Mouse (Mus musculus): ENCODE measurements at regions not wholly inside any gene's neighbourhood (a gene's known extent, or its start where the extent isn't known, plus 50 kb on each side); places are given as distances from the start of the nearest gene placed in this dataset.

- Histone ChIP-seq H3ac (ENCODE audit: control insufficient read depth, insufficient read length) (no peak overlapping the region), H3K4me2 (ENCODE audit: low read depth) (no peak overlapping the region), H3K27me3 (ENCODE audit: control insufficient read depth, insufficient read depth, insufficient read length) (no peaks in the 10 kb centered on the region), H3K4me3 (no peak overlapping the region), H3K36me3 (ENCODE audit: control insufficient read depth, insufficient read depth) (no peaks in the 10 kb centered on the region), H3K79me2 (ENCODE audit: control insufficient read depth, insufficient read depth) (no peaks in the 10 kb centered on the region)
- TF ChIP-seq TCF12 (IDR thresholded peaks at IDR 0.05; ENCODE audit: insufficient read depth, poor library complexity, severe bottlenecking) (no peak), CEBPB (IDR thresholded peaks at IDR 0.05; ENCODE audit: insufficient read depth, poor library complexity, severe bottlenecking) (no peak), MYOD1 (IDR thresholded peaks at IDR 0.05; ENCODE audit: control insufficient read depth in 1 of 3, insufficient read length in 2 of 3, low read depth in 2 of 3) (no peak), REST (IDR thresholded peaks at IDR 0.05; ENCODE audit: insufficient read depth, insufficient read length) (no peak), MYOG (IDR thresholded peaks at IDR 0.05; ENCODE audit: control insufficient read depth in 1 of 3, insufficient read depth in 1 of 3, insufficient read length in 2 of 3, low read depth in 2 of 3) (no peak), MAX (IDR thresholded peaks at IDR 0.05; ENCODE audit: low read depth) (no peak), POLR2AphosphoS2 (IDR thresholded peaks at IDR 0.05; ENCODE audit: insufficient read length, low read depth) (no peak), USF1 (IDR thresholded peaks at IDR 0.05; ENCODE audit: low read depth) (no peak), POLR2A (IDR thresholded peaks at IDR 0.05; ENCODE audit: insufficient read length, low read depth) (no peak), SRF (IDR thresholded peaks at IDR 0.05; ENCODE audit: control insufficient read depth, insufficient read length, low read depth) (no peak), E2F4 (IDR thresholded peaks at IDR 0.05; ENCODE audit: insufficient read depth) (no peak), TCF3 (IDR thresholded peaks at IDR 0.05; ENCODE audit: insufficient read length, low read depth) (no peak)
These were observed 126.4 kb downstream of the Rnd3 start for GRCm38 (mm10) chr2:51022479-51022878.

GRCm38 (mm10) chr2:51016129-51016402 is 132.8 kb downstream of the Rnd3 start:
- no peaks in the 10 kb centered on the region for H3K79me2 ChIP-seq (ENCODE audit: control insufficient read depth, insufficient read depth)
- no peak overlapping the region for H3K4me2 ChIP-seq (ENCODE audit: low read depth)
- H3K36me3 ChIP-seq (ENCODE audit: control insufficient read depth, insufficient read depth): no peaks in the 10 kb centered on the region
- H3ac ChIP-seq (ENCODE audit: control insufficient read depth, insufficient read length): no peak overlapping the region
- TF ChIP-seq POLR2AphosphoS2 (IDR thresholded peaks at IDR 0.05; ENCODE audit: insufficient read length, low read depth) (no peak), MAX (IDR thresholded peaks at IDR 0.05; ENCODE audit: low read depth) (no peak)
- H3K27me3 ChIP-seq (ENCODE audit: control insufficient read depth, insufficient read depth, insufficient read length): no peaks in the 10 kb centered on the region
- no peak overlapping the region for H3K4me3 ChIP-seq

DNA sequence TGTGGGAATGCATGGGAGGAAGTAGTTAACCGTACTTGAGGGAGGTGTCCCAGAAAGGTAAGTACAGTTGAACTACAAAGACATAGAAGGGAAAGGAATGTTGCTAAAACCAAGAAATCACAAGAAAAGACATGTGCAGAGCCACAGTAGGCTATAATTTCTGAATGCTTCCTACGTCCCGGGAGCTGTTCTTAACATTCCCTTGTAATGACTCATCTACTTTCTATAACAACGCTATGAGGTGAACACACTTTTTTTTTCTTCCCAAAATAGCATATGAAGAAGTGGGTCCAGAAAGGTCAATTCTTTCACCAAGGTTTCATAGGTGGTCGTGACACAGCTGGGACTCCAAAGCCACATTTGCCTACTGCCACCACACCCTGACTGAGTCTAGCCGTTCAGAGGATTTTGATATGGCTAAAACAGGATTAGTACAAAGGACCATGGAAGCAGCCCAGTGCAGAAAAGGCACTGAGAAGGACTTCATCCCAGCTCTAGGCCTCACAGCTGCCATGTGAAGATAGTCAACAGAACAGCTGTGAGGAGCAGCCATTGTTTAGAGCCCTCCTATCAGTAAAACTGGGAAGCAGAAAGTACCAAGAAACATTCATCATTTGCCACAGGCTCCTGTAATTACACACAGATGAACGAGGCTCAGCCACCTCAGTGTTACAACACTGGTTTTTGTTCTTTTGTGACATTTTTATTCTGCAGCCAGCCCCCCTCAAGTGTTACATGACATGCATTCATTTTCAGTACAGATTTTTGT is 133.4 kb downstream of the Rnd3 start:
- H3ac ChIP-seq (ENCODE audit: control insufficient read depth, insufficient read length): no peak overlapping the region
- H3K79me2 ChIP-seq (ENCODE audit: control insufficient read depth, insufficient read depth): no peaks in the 10 kb centered on the region
- H3K4me2 ChIP-seq (ENCODE audit: low read depth): no peak overlapping the region
- TF ChIP-seq POLR2AphosphoS2 (IDR thresholded peaks at IDR 0.05; ENCODE audit: insufficient read length, low read depth) (no peak), MYOD1 (IDR thresholded peaks at IDR 0.05; ENCODE audit: control insufficient read depth in 1 of 3, insufficient read length in 2 of 3, low read depth in 2 of 3) (peak in 2 of 3 experiments; percentile 67 to 68), MYOG (IDR thresholded peaks at IDR 0.05; ENCODE audit: control insufficient read depth in 1 of 3, insufficient read depth in 1 of 3, insufficient read length in 2 of 3, low read depth in 2 of 3) (peak in 1 of 3 experiments; percentile 59)
- H3K27me3 ChIP-seq (ENCODE audit: control insufficient read depth, insufficient read depth, insufficient read length): no peaks in the 10 kb centered on the region
- no peaks in the 10 kb centered on the region for H3K36me3 ChIP-seq (ENCODE audit: control insufficient read depth, insufficient read depth)
- H3K4me3 ChIP-seq: no peak overlapping the region

DNA sequence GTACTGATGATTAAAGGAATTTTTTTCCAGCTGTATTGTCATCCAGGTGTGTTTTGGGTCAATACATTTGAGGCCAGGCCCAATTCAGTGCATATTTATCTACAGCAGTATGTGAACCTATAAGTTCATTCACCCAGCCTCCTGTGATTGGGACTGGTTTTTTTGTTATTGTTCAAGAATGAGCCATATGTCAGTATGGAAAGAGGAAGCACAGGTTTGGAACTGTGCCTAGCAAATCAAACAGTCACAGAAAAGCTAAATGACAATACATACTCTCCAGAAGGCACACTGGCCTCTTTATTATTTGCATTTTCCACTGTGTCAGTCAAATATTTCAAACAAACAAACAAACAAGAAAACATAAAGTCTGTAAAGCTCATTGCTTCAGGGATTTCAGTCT is 134.7 kb downstream of the Rnd3 start:
- H3ac ChIP-seq (ENCODE audit: control insufficient read depth, insufficient read length): no peak overlapping the region
- no peaks in the 10 kb centered on the region for H3K27me3 ChIP-seq (ENCODE audit: control insufficient read depth, insufficient read depth, insufficient read length)
- H3K4me3 ChIP-seq: no peak overlapping the region
- H3K4me2 ChIP-seq (ENCODE audit: low read depth): no peak overlapping the region
- no peaks in the 10 kb centered on the region for H3K79me2 ChIP-seq (ENCODE audit: control insufficient read depth, insufficient read depth)
- TF ChIP-seq E2F4 (IDR thresholded peaks at IDR 0.05; ENCODE audit: insufficient read depth) (no peak), CEBPB (IDR thresholded peaks at IDR 0.05; ENCODE audit: insufficient read depth, poor library complexity, severe bottlenecking) (no peak), REST (IDR thresholded peaks at IDR 0.05; ENCODE audit: insufficient read depth, insufficient read length) (no peak), MYOD1 (IDR thresholded peaks at IDR 0.05; ENCODE audit: control insufficient read depth in 1 of 3, insufficient read length in 2 of 3, low read depth in 2 of 3) (no peak), POLR2A (IDR thresholded peaks at IDR 0.05; ENCODE audit: insufficient read length, low read depth) (no peak), USF1 (IDR thresholded peaks at IDR 0.05; ENCODE audit: low read depth) (no peak), SRF (IDR thresholded peaks at IDR 0.05; ENCODE audit: control insufficient read depth, insufficient read length, low read depth) (no peak), POLR2AphosphoS2 (IDR thresholded peaks at IDR 0.05; ENCODE audit: insufficient read length, low read depth) (no peak), TCF3 (IDR thresholded peaks at IDR 0.05; ENCODE audit: insufficient read length, low read depth) (no peak), TCF12 (IDR thresholded peaks at IDR 0.05; ENCODE audit: insufficient read depth, poor library complexity, severe bottlenecking) (no peak), MAX (IDR thresholded peaks at IDR 0.05; ENCODE audit: low read depth) (no peak), MYOG (IDR thresholded peaks at IDR 0.05; ENCODE audit: control insufficient read depth in 1 of 3, insufficient read depth in 1 of 3, insufficient read length in 2 of 3, low read depth in 2 of 3) (no peak)
- no peaks in the 10 kb centered on the region for H3K36me3 ChIP-seq (ENCODE audit: control insufficient read depth, insufficient read depth)

GRCm38 (mm10) chr2:51013090-51013489 is 135.8 kb downstream of the Rnd3 start:
- TF ChIP-seq SRF (IDR thresholded peaks at IDR 0.05; ENCODE audit: control insufficient read depth, insufficient read length, low read depth) (no peak), CEBPB (IDR thresholded peaks at IDR 0.05; ENCODE audit: insufficient read depth, poor library complexity, severe bottlenecking) (no peak), POLR2AphosphoS2 (IDR thresholded peaks at IDR 0.05; ENCODE audit: insufficient read length, low read depth) (no peak), E2F4 (IDR thresholded peaks at IDR 0.05; ENCODE audit: insufficient read depth) (no peak), TCF12 (IDR thresholded peaks at IDR 0.05; ENCODE audit: insufficient read depth, poor library complexity, severe bottlenecking) (no peak)
- H3K27me3 ChIP-seq (ENCODE audit: control insufficient read depth, insufficient read depth, insufficient read length): no peaks in the 10 kb centered on the region
- H3ac ChIP-seq (ENCODE audit: control insufficient read depth, insufficient read length): no peak overlapping the region
- no peak overlapping the region for H3K4me2 ChIP-seq (ENCODE audit: low read depth)
- no peak overlapping the region for H3K4me3 ChIP-seq
- H3K36me3 ChIP-seq (ENCODE audit: control insufficient read depth, insufficient read depth): no peaks in the 10 kb centered on the region
- no peaks in the 10 kb centered on the region for H3K79me2 ChIP-seq (ENCODE audit: control insufficient read depth, insufficient read depth)

All from myocyte (in vitro differentiated cells).